Mouse (Mus musculus) thymus, postnatal 0 days (tissue): Measurements from ENCODE around the gene Olfr819. TPM values are rescaled to one million over a fixed set of nuclear protein-coding genes. Genes with fewer than 3 reads are reported as not detected.
"Not testable (repeated sequence)": the region's sequence is repeated elsewhere in the genome, so short reads cannot be mapped to it uniquely, and the experiment has no call there.

Experiments used
- DNase-seq: peaks from one replicate; pipeline ENCODE4 v3.0.0-alpha.2; 2015; ENCODE audit warnings: low spot score
- polyA plus RNA-seq: library from polyadenylated mRNA; unstranded; fragments of >200 nt; fragmentation: Nextera tagmentation; extraction: Ambion mirVana; gene quantifications from 2 replicates; pipeline ENCODE4 v1.2.1, GENCODE M21; 2015

Olfr819 gene
- polyA plus RNA-seq = not detected in 2 replicates

DNA sequence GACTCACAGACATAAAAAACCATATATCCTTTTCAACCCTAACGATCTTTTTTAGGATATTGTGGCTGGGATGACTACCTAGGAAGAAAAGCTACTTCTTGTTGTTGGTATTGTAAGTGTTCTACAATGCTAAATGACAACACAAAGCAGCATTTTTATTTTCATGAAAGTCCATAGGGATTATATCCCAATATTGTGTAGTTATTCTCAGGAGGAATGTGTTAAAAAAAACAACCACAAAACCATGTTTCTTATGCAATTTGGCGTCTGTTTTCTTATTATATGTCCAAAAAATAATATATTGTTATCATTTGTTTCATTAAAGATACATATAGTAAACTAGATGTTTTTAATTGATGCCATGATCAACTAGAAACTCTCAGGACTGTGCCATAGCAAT, at the start of gene Olfr819:
Olfr819 (minus strand) TSS at position 101 of the 400 bp plus-strand sequence.
- DNase-seq = not testable (repeated sequence)

DNA sequence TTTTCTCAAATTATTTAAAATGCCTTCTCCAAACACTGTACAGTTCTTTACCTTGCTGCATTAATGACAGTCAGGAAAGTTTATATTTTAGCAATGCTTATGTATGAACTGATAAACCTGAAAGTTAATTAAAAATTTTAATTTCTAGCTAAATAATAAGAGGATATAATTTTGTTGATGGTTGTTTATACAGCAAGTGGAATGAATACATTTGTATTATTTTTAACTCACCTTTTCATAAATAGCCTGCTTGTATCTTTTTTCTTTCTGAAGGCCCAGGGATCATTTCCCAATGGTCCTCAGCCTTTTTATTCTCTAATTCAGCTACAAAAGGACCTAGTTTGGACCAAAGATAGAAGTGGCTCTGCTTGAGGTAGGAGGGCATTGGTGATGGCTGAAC, 45.3 kb upstream of the Olfr819 start, which contains the start of gene Olfr820:
Olfr820 (plus strand) TSS at position 301 of the 400 bp plus-strand sequence.
- no peak for DNase-seq

DNA sequence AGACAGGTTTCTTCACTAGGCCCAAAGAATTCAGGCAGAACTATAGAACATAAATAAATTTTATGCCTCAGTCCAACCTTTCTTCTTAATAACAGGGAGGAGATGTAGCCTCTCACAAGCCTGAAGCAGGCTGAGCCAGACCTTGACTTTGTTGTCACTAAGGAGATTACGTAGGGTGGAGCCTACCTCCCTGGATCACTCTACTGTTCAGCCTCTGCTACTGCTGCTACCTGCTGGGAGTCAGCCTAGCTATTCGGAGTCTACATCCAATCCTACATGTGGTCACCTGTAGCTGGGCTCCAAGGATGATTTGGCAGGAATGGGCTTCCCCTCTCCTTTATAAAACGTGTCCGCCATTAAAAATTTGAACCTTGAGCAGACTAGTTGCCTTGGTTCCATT, 38.3 kb upstream of the Olfr819 start:
- DNase-seq = not testable (repeated sequence)

DNA sequence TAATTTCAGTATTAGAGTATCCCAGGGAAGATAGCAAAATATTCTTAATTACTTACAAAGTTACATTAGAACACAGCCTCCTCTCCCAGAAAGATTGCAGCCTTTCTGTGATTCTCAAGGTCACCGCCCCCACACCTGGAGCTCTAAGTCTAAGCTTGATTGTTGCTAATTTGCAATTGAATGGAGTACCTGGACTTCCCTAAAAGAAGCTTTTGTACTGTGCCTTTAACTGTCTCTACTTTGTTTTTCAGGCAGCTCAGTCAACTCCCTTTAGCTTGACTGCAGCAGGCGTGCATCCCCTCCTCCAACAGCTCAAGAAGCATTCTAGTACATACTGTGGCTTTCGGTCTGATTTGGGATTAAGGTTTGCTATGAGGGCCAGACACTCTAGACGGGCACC, 37.0 kb upstream of the Olfr819 start:
- not testable (repeated sequence) for DNase-seq

DNA sequence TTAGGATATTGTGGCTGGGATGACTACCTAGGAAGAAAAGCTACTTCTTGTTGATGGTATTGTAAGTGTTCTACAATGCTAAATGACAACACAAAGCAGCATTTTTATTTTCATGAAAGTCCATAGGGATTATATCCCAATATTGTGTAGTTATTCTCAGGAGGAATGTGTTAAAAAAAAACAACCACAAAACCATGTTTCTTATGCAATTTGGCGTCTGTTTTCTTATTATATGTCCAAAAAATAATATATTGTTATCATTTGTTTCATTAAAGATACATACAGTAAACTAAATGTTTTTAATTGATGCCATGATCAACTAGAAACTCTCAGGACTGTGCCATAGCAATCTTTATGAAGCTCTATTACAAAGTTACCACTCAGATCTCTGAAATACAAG, 17.9 kb upstream of the Olfr819 start, which contains the start of gene Gm10310:
Gm10310 (minus strand) TSS at position 101 of the 400 bp plus-strand sequence.
- not testable (repeated sequence) for DNase-seq

DNA sequence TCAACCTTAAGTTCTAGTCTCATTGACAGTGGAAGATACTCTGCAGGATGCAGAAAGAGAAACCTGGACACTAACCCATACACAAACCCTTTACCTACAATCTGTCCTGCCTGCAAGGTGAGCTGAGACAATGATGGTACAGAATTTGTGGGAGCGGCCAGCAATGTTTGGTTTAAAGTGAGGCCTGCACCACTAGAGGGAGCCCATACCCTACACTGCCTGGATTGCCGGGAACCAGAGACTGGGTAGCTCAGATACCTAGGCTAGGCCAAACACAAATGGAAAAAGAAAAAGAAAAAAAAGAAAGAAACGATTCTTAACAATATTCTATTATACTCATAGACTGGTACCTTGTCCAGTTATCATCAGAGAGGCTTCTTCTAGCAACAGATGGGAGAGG, 14.8 kb upstream of the Olfr819 start:
- not testable (repeated sequence) for DNase-seq

DNA sequence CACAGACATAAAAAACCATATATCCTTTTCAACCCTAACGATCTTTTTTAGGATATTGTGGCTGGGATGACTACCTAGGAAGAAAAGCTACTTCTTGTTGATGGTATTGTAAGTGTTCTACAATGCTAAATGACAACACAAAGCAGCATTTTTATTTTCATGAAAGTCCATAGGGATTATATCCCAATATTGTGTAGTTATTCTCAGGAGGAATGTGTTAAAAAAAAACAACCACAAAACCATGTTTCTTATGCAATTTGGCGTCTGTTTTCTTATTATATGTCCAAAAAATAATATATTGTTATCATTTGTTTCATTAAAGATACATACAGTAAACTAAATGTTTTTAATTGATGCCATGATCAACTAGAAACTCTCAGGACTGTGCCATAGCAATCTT, 9.0 kb upstream of the Olfr819 start, which contains the start of gene Olfr247:
Olfr247 (minus strand) TSS at position 101 of the 400 bp plus-strand sequence.
- not testable (repeated sequence) for DNase-seq

DNA sequence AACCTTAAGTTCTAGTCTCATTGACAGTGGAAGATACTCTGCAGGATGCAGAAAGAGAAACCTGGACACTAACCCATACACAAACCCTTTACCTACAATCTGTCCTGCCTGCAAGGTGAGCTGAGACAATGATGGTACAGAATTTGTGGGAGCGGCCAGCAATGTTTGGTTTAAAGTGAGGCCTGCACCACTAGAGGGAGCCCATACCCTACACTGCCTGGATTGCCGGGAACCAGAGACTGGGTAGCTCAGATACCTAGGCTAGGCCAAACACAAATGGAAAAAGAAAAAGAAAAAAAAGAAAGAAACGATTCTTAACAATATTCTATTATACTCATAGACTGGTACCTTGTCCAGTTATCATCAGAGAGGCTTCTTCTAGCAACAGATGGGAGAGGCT, 5.9 kb upstream of the Olfr819 start:
- not testable (repeated sequence) for DNase-seq

DNA sequence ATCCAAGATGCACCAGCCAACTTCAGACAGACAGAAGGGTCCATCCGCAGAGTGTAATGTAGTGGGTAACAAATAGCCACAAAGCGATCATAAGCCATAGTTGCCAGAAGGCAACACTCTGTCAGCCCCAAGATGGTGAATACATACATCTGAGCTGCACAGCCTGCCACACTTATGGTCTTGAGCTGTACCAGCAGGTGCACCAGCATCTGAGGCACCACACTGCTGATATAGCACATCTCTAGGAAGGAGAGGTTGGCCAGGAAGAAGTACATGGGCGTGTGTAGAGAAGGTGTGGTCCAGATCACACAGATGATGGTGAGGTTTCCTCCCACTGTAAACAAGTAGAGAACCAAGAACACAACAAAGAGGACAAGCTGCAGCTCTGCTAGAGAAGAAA, 834 bp downstream of the Olfr819 start:
- not testable (repeated sequence) for DNase-seq

DNA sequence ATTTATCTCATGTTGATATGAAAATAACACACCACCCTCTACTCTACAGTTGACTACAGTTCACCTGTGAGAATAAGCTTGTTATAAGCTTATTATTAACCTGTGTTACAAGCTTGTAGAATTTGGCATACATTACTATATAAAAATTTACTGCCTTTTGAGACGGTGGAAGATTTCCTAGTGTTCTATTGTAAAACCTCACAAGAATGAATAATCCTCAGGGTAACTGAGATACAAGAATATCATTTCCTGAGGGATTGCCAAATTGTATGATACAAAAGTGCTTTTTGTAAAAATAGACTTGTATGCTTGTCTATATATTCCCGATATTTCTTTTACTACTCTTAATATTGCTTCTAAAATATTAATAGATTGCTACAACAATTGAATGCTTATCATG, 18.1 kb downstream of the Olfr819 start, which contains the start of gene Olfr818:
Olfr818 (minus strand) TSS at position 101 of the 400 bp plus-strand sequence.
- DNase-seq = no peak

DNA sequence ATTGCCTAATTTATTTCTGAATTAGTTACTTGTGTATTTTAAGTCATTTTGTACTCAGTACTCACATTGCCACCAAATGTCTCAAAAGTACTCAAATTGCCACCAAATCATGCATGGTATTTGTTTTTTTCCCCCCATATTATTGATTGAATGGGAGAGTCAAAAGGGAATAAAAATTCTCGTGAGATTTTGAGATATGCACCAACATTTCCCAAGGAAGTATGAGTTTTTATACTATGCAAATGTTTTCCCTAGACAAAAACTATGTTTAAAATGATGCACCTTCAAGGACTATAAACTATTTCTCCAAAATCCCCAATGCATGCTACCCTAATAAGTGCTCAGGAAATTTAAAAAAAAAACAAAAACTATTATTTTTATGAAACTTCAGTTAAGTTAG, 51.6 kb downstream of the Olfr819 start, which contains the start of gene Olfr816:
Olfr816 (minus strand) TSS at position 101 of the 400 bp plus-strand sequence.
- no peak for DNase-seq

Other genes starting within 250 kb of the Olfr819 start
- not detected in 2 replicates for gene Olfr805, start 237.9 kb downstream of the Olfr819 start, polyA plus RNA-seq
- not detected in 2 replicates for gene Olfr806, start 225.3 kb downstream of the Olfr819 start, polyA plus RNA-seq
- gene Olfr807, start 209.5 kb downstream of the Olfr819 start, polyA plus RNA-seq = not detected in 2 replicates
- not detected in 2 replicates for gene Olfr808, start 201.8 kb downstream of the Olfr819 start, polyA plus RNA-seq
- gene Olfr809, start 192.6 kb downstream of the Olfr819 start, polyA plus RNA-seq = not detected in 2 replicates
- gene Olfr810, start 172.3 kb downstream of the Olfr819 start, polyA plus RNA-seq = not detected in 2 replicates
- gene Olfr811, start 162.9 kb downstream of the Olfr819 start, polyA plus RNA-seq = not detected in 2 replicates
- not detected in 2 replicates for gene Olfr812, start 121.2 kb downstream of the Olfr819 start, polyA plus RNA-seq
- gene Olfr813, start 111.9 kb downstream of the Olfr819 start, polyA plus RNA-seq = not detected in 2 replicates
- gene Olfr814, start 87.4 kb downstream of the Olfr819 start, polyA plus RNA-seq = not detected in 2 replicates
- gene Olfr815, start 61.4 kb downstream of the Olfr819 start, polyA plus RNA-seq = not detected in 2 replicates
- gene Olfr816, start 51.7 kb downstream of the Olfr819 start, polyA plus RNA-seq = not detected in 2 replicates
- not detected in 2 replicates for gene Olfr818, start 18.2 kb downstream of the Olfr819 start, polyA plus RNA-seq
- gene Olfr247, start 8.9 kb upstream of the Olfr819 start, polyA plus RNA-seq = not detected in 2 replicates
- gene Gm10310, start 17.8 kb upstream of the Olfr819 start, polyA plus RNA-seq = not detected in 2 replicates
- not detected in 2 replicates for gene Olfr820, start 45.4 kb upstream of the Olfr819 start, polyA plus RNA-seq
- gene Olfr821, start 63.1 kb upstream of the Olfr819 start, polyA plus RNA-seq = not detected in 2 replicates
- not detected in 2 replicates for gene Olfr822, start 103.9 kb upstream of the Olfr819 start, polyA plus RNA-seq
- not detected in 2 replicates for gene Olfr823, start 148.1 kb upstream of the Olfr819 start, polyA plus RNA-seq
- not detected in 2 replicates for gene Olfr824, start 162.7 kb upstream of the Olfr819 start, polyA plus RNA-seq
- gene Olfr825, start 199.5 kb upstream of the Olfr819 start, polyA plus RNA-seq = not detected in 2 replicates
- gene Olfr826, start 216.9 kb upstream of the Olfr819 start, polyA plus RNA-seq = not detected in 2 replicates
- gene Olfr827, start 247.1 kb upstream of the Olfr819 start, polyA plus RNA-seq = not detected in 2 replicates